Mouse (Mus musculus): Measurements from ENCODE around the gene Gkn1. TPM values are rescaled to one million over a fixed set of nuclear protein-coding genes. Genes with fewer than 3 reads are reported as not detected.

The Gkn1 gene
- polyA plus RNA-seq (2015; fragmentation: Illumina TruSeq; extraction: RNeasy Lipid Tissue Mini Kit (QIAGEN cat#74804); ENCODE audit: insufficient read depth, low replicate concordance), result not detected

DNA sequence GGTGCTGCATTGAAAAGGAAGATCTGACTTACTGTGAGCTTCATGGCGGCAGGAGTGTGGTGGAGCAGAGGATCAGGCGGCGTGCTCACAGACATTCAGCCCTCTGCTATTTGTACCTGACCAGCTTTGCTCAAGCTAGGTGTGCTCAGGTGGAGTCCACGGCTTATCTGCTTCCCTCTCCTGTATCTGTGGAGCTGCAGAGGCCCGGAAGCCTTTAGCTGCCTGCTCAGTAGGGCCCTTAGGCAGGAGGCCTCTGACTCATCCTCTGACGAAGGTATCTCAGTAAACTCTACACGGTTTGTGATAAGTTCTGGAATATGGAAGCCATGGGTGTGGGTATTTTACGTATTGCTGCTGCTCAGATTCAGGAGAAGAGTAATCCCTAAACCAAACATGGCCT lies at the start of gene Gkn1:
Gene Gkn1 (minus strand): TSS at position 114 of the 400 bp plus-strand sequence.

DNA sequence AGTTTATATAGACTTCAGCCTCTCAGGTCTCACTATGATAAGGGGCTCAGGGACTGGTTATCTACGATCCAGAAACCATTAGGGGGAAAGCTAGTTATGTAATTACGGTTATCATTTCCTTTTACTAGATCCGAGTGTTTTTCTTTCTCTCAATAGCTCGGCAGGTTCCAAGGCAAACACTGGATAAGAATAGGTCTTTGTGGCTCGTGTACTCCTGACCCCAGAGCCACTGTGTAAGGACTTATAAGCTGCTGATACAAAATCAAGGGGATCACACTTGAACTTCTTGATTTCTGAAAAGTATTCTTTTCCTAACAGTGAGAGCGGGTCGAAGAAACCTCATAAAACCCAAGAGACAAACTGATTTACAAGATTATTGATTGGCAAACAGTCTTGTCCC lies 38.1 kb upstream of the Gkn1 start, which contains the start of gene Gkn3:
Gene Gkn3 (minus strand): TSS at position 59 of the 400 bp plus-strand sequence.

DNA sequence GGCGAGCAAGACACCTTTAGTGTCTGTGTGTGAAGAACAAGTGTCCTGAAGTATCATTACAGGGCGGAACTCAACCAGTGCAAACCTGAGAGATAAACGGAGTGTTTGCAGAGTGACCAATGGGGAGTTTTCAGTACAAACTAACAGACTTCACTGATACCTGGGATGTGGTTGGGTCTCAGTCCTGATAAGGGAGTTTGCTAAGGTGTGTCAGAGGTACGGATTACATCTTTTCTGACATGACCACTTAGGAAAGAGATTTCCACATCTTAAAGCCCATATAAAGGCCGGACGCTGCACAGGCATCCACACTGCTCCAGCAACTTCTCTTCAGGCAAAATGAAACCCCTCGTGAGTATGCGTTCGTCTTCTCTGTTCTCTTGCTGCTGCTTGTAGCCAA lies 22.3 kb upstream of the Gkn1 start, which contains the start of gene Gkn2:
Gene Gkn2 (plus strand): TSS at position 301 of the 400 bp plus-strand sequence.

DNA sequence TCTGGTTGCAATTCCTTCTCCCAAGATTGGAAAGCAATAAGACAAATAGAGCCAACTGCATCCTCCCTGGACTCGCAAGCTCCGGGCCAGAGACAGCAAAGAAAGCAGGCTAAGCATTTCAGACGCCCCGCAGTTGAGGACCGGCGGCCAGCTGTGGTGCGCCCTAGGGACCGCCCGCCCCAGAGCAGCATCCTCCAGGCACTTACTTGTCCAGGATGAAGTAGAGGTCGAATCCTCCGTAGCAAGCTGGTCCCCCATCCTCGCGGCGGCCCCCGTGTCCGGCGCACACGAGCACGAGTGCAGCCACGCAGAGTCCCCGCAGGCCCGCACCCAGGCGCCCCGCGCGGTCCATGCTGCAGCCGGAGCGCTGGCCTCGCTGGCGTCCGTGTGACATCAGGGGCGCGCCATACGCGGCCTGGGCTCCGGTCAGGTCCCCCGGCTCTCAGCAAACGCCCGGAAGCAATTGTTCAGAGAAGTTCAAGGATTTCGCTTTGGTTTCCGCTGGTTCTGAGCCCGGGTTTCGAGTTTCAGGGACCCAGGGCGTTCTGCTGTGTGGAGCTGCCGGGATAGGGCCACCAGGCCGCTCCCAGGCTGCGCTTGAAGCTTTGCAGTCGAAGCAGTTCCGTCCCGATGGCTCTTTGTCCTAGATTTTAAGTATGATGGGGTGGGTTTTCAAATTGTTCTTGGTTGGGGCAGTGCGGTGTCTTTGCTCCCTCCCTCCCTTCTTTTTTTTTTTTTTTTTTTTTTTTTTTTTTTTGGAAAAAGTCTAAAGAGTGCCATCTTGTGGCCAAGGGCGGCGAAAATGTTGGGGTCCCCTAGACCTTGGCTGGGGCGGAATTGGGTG lies 15.4 kb downstream of the Gkn1 start, which contains the start of gene Antxr1:
Gene Antxr1 (minus strand): TSS at position 731 of the 844 bp plus-strand sequence.

Other genes starting within 250 kb of the Gkn1 start
- 0.83 TPM for gene D6Ertd527e, start 246.2 kb downstream of the Gkn1 start, polyA plus RNA-seq (2015; fragmentation: Illumina TruSeq; extraction: RNeasy Lipid Tissue Mini Kit (QIAGEN cat#74804); ENCODE audit: insufficient read depth, low replicate concordance)
- 22.3 TPM for gene Antxr1, start 15.1 kb downstream of the Gkn1 start, polyA plus RNA-seq (2015; fragmentation: Illumina TruSeq; extraction: RNeasy Lipid Tissue Mini Kit (QIAGEN cat#74804); ENCODE audit: insufficient read depth, low replicate concordance)
- not detected for gene Gkn2, start 22.4 kb upstream of the Gkn1 start, polyA plus RNA-seq (2015; fragmentation: Illumina TruSeq; extraction: RNeasy Lipid Tissue Mini Kit (QIAGEN cat#74804); ENCODE audit: insufficient read depth, low replicate concordance)
- not detected for gene Gkn3, start 38.0 kb upstream of the Gkn1 start, polyA plus RNA-seq (2015; fragmentation: Illumina TruSeq; extraction: RNeasy Lipid Tissue Mini Kit (QIAGEN cat#74804); ENCODE audit: insufficient read depth, low replicate concordance)
- gene Bmp10, start 78.1 kb upstream of the Gkn1 start, polyA plus RNA-seq (2015; fragmentation: Illumina TruSeq; extraction: RNeasy Lipid Tissue Mini Kit (QIAGEN cat#74804); ENCODE audit: insufficient read depth, low replicate concordance), result not detected
- gene Arhgap25, start 182.3 kb upstream of the Gkn1 start, polyA plus RNA-seq (2015; fragmentation: Illumina TruSeq; extraction: RNeasy Lipid Tissue Mini Kit (QIAGEN cat#74804); ENCODE audit: insufficient read depth, low replicate concordance), result 101 TPM
- gene Prokr1, start 239.8 kb upstream of the Gkn1 start, polyA plus RNA-seq (2015; fragmentation: Illumina TruSeq; extraction: RNeasy Lipid Tissue Mini Kit (QIAGEN cat#74804); ENCODE audit: insufficient read depth, low replicate concordance), result 0.77 TPM

Measured in spleen, adult 10 weeks (tissue).